Mouse (Mus musculus): ENCODE results near the gene Atp6ap2.

- TF ChIP-seq POLR2A (IDR thresholded peaks at IDR 0.05; ENCODE audit: control insufficient read depth, low read depth, low read length) = no peak
- TF ChIP-seq CTCF (IDR thresholded peaks at IDR 0.05; ENCODE audit: control insufficient read depth, insufficient read depth, insufficient replicate concordance, low read depth, low read length) = no peak
Measured at GRCm38 (mm10) chrX:12653879-12654278, 66.3 kb downstream of the Atp6ap2 start.
